Mouse (Mus musculus) thymus, adult 2 months (tissue): Measurements from ENCODE around the gene N4bp2l2. TPM values are rescaled to one million over a fixed set of nuclear protein-coding genes. Genes with fewer than 3 reads are reported as not detected.

Experiments used
- DNase-seq: peaks from one replicate; pipeline ENCODE4 v3.0.0; 2021
- H3K27ac ChIP-seq: fragments of 200-500 bp; 2 replicates; pipeline ENCODE4 v1.5.1; 2012; ENCODE audit warnings: low read length, control low read depth; ENCODE audit not compliant: control insufficient read depth, insufficient read depth
- H3K27me3 ChIP-seq: fragments of 200-500 bp; 2 replicates; pipeline ENCODE4 v1.6.1; 2012; ENCODE audit warnings: mild to moderate bottlenecking, low read length, moderate library complexity, mixed read lengths; ENCODE audit not compliant: control insufficient read depth, insufficient read depth
- H3K36me3 ChIP-seq: fragments of 200-500 bp; 2 replicates; pipeline ENCODE4 v1.6.1; 2012; ENCODE audit warnings: mild to moderate bottlenecking, low read length, moderate library complexity; ENCODE audit not compliant: control insufficient read depth, insufficient read depth
- H3K4me1 ChIP-seq: fragments of 200-500 bp; replicated peaks from 2 replicates; pipeline ENCODE4 v1.6.1; 2012; ENCODE audit warnings: low read length; ENCODE audit not compliant: control insufficient read depth, insufficient read depth
- H3K4me3 ChIP-seq: fragments of 200-500 bp; 2 replicates; pipeline ENCODE4 v1.5.1; 2012; ENCODE audit warnings: mild to moderate bottlenecking, low read length, control low read depth, moderate library complexity; ENCODE audit not compliant: control insufficient read depth, insufficient read depth
- CTCF ChIP-seq: fragments of 200-500 bp; IDR thresholded peaks from 2 replicates; pipeline ENCODE4 v1.5.1; 2012; ENCODE audit warnings: mild to moderate bottlenecking, control low read depth, low read length, moderate library complexity, borderline replicate concordance; ENCODE audit not compliant: control insufficient read depth, poor library complexity, insufficient read depth; ENCODE audit errors: extremely low read depth
- POLR2A ChIP-seq: fragments of 200-500 bp; IDR thresholded peaks from 2 replicates; pipeline ENCODE4 v1.6.1; 2012; ENCODE audit warnings: mild to moderate bottlenecking, low read length, control low read depth, moderate library complexity; ENCODE audit not compliant: control insufficient read depth, poor library complexity, insufficient read depth; ENCODE audit errors: extremely low read depth
- WGBS: fragments of 180-500 bp; shearing (Covaris S2); methylation state at CpG from one replicate; pipeline ENCODE4 v1.1.7; 2018; 5-methylcytosine and 5-hydroxymethylcytosine counted together
- polyA plus RNA-seq: library from polyadenylated mRNA; depleted of rRNA; stranded (reverse); fragments of >200 nt; gene quantifications from 2 replicates; pipeline ENCODE4 v1.2.3, GENCODE M21; 2012; rRNA removed

Gene N4bp2l2
- polyA plus RNA-seq, 1 experiment = 13.1 TPM

DNA sequence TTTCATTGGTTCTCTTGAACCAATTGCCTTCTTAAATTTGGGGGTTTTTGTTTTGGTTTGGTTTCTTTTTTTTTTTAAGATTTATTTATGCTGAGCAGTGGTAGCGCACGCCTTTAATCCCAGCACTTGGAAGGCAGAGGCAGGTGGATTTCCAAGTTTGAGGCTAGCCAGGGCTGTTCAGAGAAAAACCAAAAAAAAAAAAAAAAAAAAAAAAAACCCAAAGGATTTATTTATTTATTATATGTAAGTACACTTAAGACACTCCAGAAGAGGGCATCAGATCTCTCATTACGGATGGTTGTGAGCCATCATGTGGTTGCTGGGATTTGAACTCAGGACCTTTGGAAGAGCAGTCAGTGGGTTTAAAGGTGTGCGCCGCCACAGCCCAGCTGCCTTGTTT lies 105.1 kb downstream of the N4bp2l2 start:
- Histone ChIP-seq H3K27ac (no peak overlapping the region), H3K27me3 (no peaks in the 10 kb centered on the region), H3K4me1 (no peaks in the 10 kb centered on the region), H3K4me3 (no peak overlapping the region), H3K36me3 (no peaks in the 10 kb centered on the region; the same call in 1 of the 2 replicates)
- TF ChIP-seq POLR2A (no peak), CTCF (no peak)
- WGBS = 94% methylated on average over 5 of the region's 5 CpGs
- DNase-seq = no peak

GRCm38 (mm10) chr5:150559519-150560103 lies 106.4 kb downstream of the N4bp2l2 start:
- no peak for TF ChIP-seq POLR2A
- no peak for TF ChIP-seq CTCF
- Histone ChIP-seq H3K4me1 (no peaks in the 10 kb centered on the region), H3K27me3 (no peaks in the 10 kb centered on the region), H3K4me3 (no peak overlapping the region), H3K36me3 (no peaks in the 10 kb centered on the region; the same call in 1 of the 2 replicates), H3K27ac (no peak overlapping the region)
- 98% methylated on average over 6 of the region's 6 CpGs for WGBS
- no peak for DNase-seq

Other genes starting within 250 kb of the N4bp2l2 start
- gene Zar1l, start 148.0 kb downstream of the N4bp2l2 start, polyA plus RNA-seq = not detected in 2 replicates
- 7.6 and 11.5 TPM in 2 replicates for gene Brca2, start 143.6 kb downstream of the N4bp2l2 start, polyA plus RNA-seq
- gene N4bp2l1, start 69.0 kb downstream of the N4bp2l2 start, polyA plus RNA-seq = 38.1 and 39.1 TPM in 2 replicates
- gene Pds5b, start 7.6 kb upstream of the N4bp2l2 start, polyA plus RNA-seq = 17.6 and 18.7 TPM in 2 replicates